Mouse (Mus musculus) heart, adult 2 months (tissue): ENCODE measurements at regions not wholly inside any gene's neighbourhood (a gene's known extent, or its start where the extent isn't known, plus 50 kb on each side); places are given as distances from the start of the nearest gene placed in this dataset.

ENCODE experiments used
- DNase-seq, 2 experiments: peaks; one replicate each; pipeline ENCODE4 v3.0.0; 2021
- H3K27ac ChIP-seq: fragments of 200-600 bp; 2 replicates; pipeline ENCODE4 v1.8.1; 2022
- H3K27me3 ChIP-seq: fragments of 200-500 bp; 2 replicates; pipeline ENCODE4 v1.6.1; 2012; ENCODE audit warnings: mild to moderate bottlenecking, low read length, inconsistent platforms, mixed read lengths; ENCODE audit not compliant: control insufficient read depth, insufficient read depth
- H3K36me3 ChIP-seq: fragments of 200-500 bp; 2 replicates; pipeline ENCODE4 v1.6.1; 2012; ENCODE audit warnings: low read length, inconsistent platforms; ENCODE audit not compliant: control insufficient read depth, insufficient read depth
- H3K4me1 ChIP-seq: fragments of 200-500 bp; 2 replicates; pipeline ENCODE4 v1.6.1; 2011; ENCODE audit warnings: low read length; ENCODE audit not compliant: control insufficient read depth, insufficient read depth
- H3K4me3 ChIP-seq: fragments of 200-600 bp; 2 replicates; pipeline ENCODE4 v1.8.1; 2022
- H3K79me2 ChIP-seq: fragments of 200-500 bp; replicated peaks from 2 replicates; pipeline ENCODE4 v1.6.1; 2012; ENCODE audit warnings: mild to moderate bottlenecking, inconsistent platforms, low read length, moderate library complexity, mixed read lengths; ENCODE audit not compliant: control insufficient read depth, insufficient read depth
- H3K9ac ChIP-seq: fragments of 200-500 bp; 2 replicates; pipeline ENCODE4 v1.6.1; 2012; ENCODE audit warnings: low read depth, mild to moderate bottlenecking, control low read depth, inconsistent platforms, low read length, mixed read lengths
- CTCF ChIP-seq: fragments of 200-600 bp; IDR thresholded peaks from 2 replicates; pipeline ENCODE4 v1.8.1; 2022; ENCODE audit warnings: antibody characterized with exemption, mild to moderate bottlenecking, moderate library complexity
- EP300 ChIP-seq: fragments of 200-500 bp; IDR thresholded peaks from 2 replicates; pipeline ENCODE4 v1.6.1; 2011; ENCODE audit warnings: low read depth, low read length, control low read depth; ENCODE audit not compliant: insufficient read depth
- POLR2A ChIP-seq: fragments of 200-500 bp; IDR thresholded peaks from 2 replicates; pipeline ENCODE4 v1.6.1; 2011; ENCODE audit warnings: mild to moderate bottlenecking, low read depth, low read length, control low read depth; ENCODE audit not compliant: insufficient read depth
- WGBS: fragments of 180-500 bp; shearing (Covaris S2); methylation state at CpG from one replicate; pipeline ENCODE4 v1.1.7; 2018; 5-methylcytosine and 5-hydroxymethylcytosine counted together
- intact Hi-C: fragments of 180-260 bp; cut with DNase I; formaldehyde crosslinking; loops from one replicate; pipeline ENCODE4 v1.15.1; 2025

DNA sequence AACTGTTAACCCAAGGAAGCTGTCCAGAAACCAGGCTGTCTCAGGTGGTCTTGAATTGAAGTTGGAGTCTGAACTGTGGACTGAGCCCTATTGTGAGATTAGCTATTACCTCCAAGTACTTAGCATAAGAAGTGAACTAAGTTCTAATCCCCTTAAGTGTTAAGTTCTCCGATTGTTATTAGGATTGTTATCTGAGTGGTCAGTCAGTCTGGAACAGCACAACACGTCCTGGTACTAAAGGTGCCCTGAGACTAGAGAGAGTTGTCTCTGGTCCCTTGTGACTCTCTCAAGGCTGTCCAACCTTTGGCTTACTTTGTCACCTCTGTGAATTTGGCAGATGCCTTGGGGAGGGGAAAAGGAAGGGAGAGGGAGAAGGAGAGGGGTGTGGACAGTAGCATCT, 369.0 kb downstream of the Ajap1 start:
- DNase-seq: no peak
- no peaks in the 10 kb centered on the region for H3K4me1 ChIP-seq
- no peak overlapping the region for H3K9ac ChIP-seq
- no peak overlapping the region for H3K4me3 ChIP-seq
- 60% methylated on average over 2 of the region's 2 CpGs for WGBS
- intact Hi-C loops: no loop called here
- no peak overlapping the region for H3K27ac ChIP-seq
- no peaks in the 10 kb centered on the region for H3K27me3 ChIP-seq
- TF ChIP-seq CTCF (no peak), EP300 (no peak), POLR2A (no peak)
- no peaks in the 10 kb centered on the region for H3K79me2 ChIP-seq
- H3K36me3 ChIP-seq: no peaks in the 10 kb centered on the region

DNA sequence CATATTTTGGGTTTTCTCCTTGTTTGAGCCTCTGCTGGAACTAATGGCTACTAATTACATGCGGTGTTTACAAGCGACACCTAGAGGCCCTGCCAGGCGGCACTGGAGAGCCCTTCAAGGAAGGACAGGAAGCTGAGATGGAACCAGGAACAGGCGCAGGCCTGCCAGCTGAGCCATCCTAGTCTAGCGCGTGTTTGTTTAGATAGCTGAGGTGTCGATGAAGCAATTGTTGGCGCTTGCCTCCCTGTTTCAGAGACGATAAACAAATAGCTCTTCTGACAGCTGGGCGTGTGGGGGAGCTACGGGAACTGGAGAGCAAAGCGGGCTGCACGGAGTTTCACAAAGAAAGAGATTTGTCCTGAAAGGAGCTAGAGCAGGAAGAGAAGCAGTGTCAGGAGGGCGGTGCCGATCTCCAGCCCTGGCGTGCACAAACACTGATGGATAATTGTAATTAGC, 372.3 kb downstream of the Ajap1 start:
- no peaks in the 10 kb centered on the region for H3K27me3 ChIP-seq
- H3K79me2 ChIP-seq: no peaks in the 10 kb centered on the region
- TF ChIP-seq POLR2A (no peak), CTCF (peak; percentile 31)
- intact Hi-C loops: no loop called here
- WGBS: 30% methylated on average over 16 of the region's 16 CpGs
- H3K27ac ChIP-seq: no peak overlapping the region
- no peaks in the 10 kb centered on the region for H3K4me1 ChIP-seq
- peak in 1 of 2 experiments; percentile 8 for DNase-seq
- H3K9ac ChIP-seq: no peak overlapping the region
- no peak overlapping the region for H3K4me3 ChIP-seq
- H3K36me3 ChIP-seq: no peaks in the 10 kb centered on the region

DNA sequence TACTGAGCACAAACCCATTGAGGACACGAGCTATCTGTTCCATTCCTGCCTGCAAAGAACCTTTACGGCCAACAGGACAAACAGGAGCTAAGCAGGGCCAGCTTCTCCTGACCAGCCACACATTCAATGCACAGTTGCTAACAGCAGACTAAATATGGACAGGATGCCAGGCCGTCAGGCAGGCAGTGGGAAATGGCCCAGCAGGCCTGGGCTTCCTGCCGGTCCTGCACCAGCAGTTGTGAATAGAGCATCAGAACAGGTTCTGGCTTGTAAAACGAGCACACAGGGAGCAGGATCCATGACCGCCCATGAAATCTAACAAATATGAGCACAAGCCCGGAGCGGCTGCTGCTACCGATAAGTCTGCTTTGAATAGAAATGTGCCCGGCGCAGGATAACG, 384.0 kb downstream of the Ajap1 start:
- no peaks in the 10 kb centered on the region for H3K4me1 ChIP-seq
- no peaks in the 10 kb centered on the region for H3K27me3 ChIP-seq
- H3K27ac ChIP-seq: no peak overlapping the region
- intact Hi-C loops: no loop called here
- H3K9ac ChIP-seq: no peak overlapping the region
- WGBS: 81% methylated on average over 12 of the region's 12 CpGs
- no peak overlapping the region for H3K4me3 ChIP-seq
- DNase-seq: no peak
- no peaks in the 10 kb centered on the region for H3K36me3 ChIP-seq
- TF ChIP-seq CTCF: no peak
- TF ChIP-seq POLR2A: no peak
- TF ChIP-seq EP300: no peak
- H3K79me2 ChIP-seq: no peaks in the 10 kb centered on the region

DNA sequence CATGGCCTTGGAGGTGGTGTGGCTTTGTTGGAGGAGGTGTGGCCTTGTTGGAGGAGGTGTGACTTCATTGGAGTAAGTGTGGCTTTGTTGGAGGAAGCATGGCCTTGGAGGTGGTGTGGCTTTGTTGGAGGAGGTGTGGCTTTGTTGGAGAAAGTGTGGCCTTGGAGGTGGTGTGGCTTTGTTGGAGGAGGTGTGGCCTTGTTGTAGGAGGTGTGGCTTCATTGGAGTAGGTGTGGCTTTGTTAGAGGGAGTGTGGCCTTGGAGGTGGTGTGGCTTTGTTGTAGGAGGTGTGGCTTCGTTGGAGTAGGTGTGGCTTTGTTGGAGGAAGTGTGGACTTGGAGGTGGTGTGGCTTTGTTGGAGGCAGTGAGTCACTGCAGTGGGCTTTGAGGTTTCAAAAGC, 385.0 kb downstream of the Ajap1 start:
- H3K27ac ChIP-seq: no peak overlapping the region
- H3K79me2 ChIP-seq: no peaks in the 10 kb centered on the region
- H3K36me3 ChIP-seq: no peaks in the 10 kb centered on the region
- no peaks in the 10 kb centered on the region for H3K4me1 ChIP-seq
- no peak for TF ChIP-seq POLR2A
- no peak for TF ChIP-seq CTCF
- no peak for TF ChIP-seq EP300
- intact Hi-C loops: no loop called here
- no peak for DNase-seq
- H3K27me3 ChIP-seq: no peaks in the 10 kb centered on the region
- H3K9ac ChIP-seq: no peak overlapping the region
- no peak overlapping the region for H3K4me3 ChIP-seq
- WGBS: 42% methylated on average over 1 of the region's 1 CpGs

DNA sequence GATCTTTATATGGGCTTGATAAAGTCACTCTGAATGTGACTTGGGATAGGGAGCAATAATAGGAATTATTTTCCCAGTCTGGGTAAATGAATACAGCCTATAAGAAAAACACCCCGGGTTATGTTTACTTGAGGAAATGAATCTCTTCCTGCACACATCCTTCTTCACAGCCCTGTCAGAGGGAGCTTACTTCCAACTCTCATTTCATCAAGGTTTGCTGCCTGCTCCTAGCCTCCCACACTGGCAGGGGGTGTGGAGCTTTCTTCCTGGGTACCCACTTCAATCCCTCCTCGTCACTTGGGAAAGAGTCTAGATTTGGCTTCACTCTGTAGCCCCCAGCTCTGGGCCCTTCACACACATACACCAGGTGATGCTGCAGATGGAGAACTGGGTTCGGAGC, 389.5 kb downstream of the Ajap1 start:
- Histone ChIP-seq H3K9ac (no peak overlapping the region), H3K27ac (no peak overlapping the region), H3K27me3 (no peaks in the 10 kb centered on the region), H3K4me1 (no peaks in the 10 kb centered on the region), H3K4me3 (no peak overlapping the region), H3K79me2 (no peaks in the 10 kb centered on the region), H3K36me3 (no peaks in the 10 kb centered on the region)
- intact Hi-C loops: no loop called here
- TF ChIP-seq EP300 (no peak), CTCF (no peak)
- no peak for DNase-seq
- 47% methylated on average over 3 of the region's 3 CpGs for WGBS

DNA sequence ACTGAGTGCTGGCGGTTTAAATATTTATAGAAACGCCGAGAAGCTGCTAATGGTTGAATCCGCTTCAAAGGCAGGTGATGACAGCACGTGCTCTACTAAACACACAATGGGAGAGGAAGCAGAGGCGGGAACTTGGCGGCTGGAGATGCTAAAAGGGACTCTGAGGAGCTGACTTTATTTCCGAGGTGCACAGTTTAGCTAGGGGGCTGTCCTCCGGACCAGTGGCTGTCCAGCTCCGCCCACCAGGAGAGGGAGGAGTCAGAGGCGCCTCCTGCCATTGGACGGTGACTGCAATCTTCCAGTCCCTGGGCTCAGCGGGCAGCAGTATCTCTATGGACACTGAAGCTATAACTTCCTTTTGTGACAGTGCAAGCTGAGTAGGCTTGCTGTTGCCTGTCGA, 400.4 kb downstream of the Ajap1 start:
- H3K27ac ChIP-seq: no peak overlapping the region
- DNase-seq: no peak
- no peaks in the 10 kb centered on the region for H3K4me1 ChIP-seq
- no peaks in the 10 kb centered on the region for H3K27me3 ChIP-seq
- H3K9ac ChIP-seq: no peak overlapping the region
- H3K36me3 ChIP-seq: no peaks in the 10 kb centered on the region
- TF ChIP-seq CTCF: no peak
- no peak for TF ChIP-seq POLR2A
- TF ChIP-seq EP300: no peak
- H3K4me3 ChIP-seq: no peak overlapping the region
- WGBS: 13% methylated on average over 14 of the region's 14 CpGs
- H3K79me2 ChIP-seq: no peaks in the 10 kb centered on the region
- intact Hi-C loops: no loop called here

DNA sequence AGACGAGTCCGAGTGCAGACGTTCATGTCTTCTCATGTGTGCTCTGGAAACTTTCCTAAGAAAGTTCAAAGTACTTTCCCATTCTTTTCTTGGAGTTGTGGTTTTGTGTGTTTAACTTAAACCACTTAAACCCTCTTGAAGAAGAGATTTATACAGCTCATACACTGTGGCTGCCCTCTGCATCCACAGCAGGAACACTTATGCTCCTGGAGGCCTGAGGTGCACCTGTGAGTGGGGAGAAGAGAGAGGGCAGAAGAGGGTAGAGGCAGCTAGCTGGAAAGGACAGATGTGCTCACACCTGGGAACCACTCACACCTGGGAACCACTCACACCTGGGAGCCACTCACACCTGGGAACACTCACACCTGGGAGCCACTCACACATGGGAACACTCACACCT, 408.0 kb downstream of the Ajap1 start:
- no peak overlapping the region for H3K9ac ChIP-seq
- no peak overlapping the region for H3K27ac ChIP-seq
- H3K27me3 ChIP-seq: no peaks in the 10 kb centered on the region
- intact Hi-C loops: no loop called here
- no peaks in the 10 kb centered on the region for H3K4me1 ChIP-seq
- H3K79me2 ChIP-seq: no peaks in the 10 kb centered on the region
- TF ChIP-seq POLR2A (no peak), CTCF (no peak), EP300 (no peak)
- DNase-seq: no peak
- no peak overlapping the region for H3K4me3 ChIP-seq
- WGBS: 82% methylated on average over 3 of the region's 3 CpGs
- H3K36me3 ChIP-seq: no peaks in the 10 kb centered on the region
